Mouse (Mus musculus): Measurements from ENCODE around the gene Aurkb.

Aurkb gene

GRCm38 (mm10) chr11:69064259-69065133, 19.0 kb downstream of the Aurkb start:
- no peak for DNase-seq (ENCODE audit: low spot score)

- no peak for DNase-seq (ENCODE audit: low spot score)
Measured at GRCm38 (mm10) chr11:69065394-69065925, 20.0 kb downstream of the Aurkb start.

- no peak for DNase-seq (ENCODE audit: low spot score)
Measured at GRCm38 (mm10) chr11:69066163-69066861, 20.9 kb downstream of the Aurkb start.

- DNase-seq (ENCODE audit: low spot score), result peak; percentile 91
Measured at GRCm38 (mm10) chr11:69066956-69067355, 21.5 kb downstream of the Aurkb start.

GRCm38 (mm10) chr11:69067601-69068000, 22.2 kb downstream of the Aurkb start:
- no peak for DNase-seq (ENCODE audit: low spot score)

GRCm38 (mm10) chr11:69070093-69070492, 24.6 kb downstream of the Aurkb start:
- no peak for DNase-seq (ENCODE audit: low spot score)

GRCm38 (mm10) chr11:69070590-69071222, 25.3 kb downstream of the Aurkb start, which contains the start of gene Tmem107:
TSS of gene Tmem107 (plus strand) at chr11:69070806.
- peak; percentile 94 for DNase-seq (ENCODE audit: low spot score)

- DNase-seq (ENCODE audit: low spot score), result no peak
Measured at GRCm38 (mm10) chr11:69071262-69071661, 25.8 kb downstream of the Aurkb start.

- no peak for DNase-seq (ENCODE audit: low spot score)
Measured at GRCm38 (mm10) chr11:69072234-69072633, 26.8 kb downstream of the Aurkb start.

GRCm38 (mm10) chr11:69072666-69073064, 27.2 kb downstream of the Aurkb start:
- DNase-seq (ENCODE audit: low spot score), result no peak

- DNase-seq (ENCODE audit: low spot score), result peak; percentile 80
Measured at GRCm38 (mm10) chr11:69073065-69073888, 27.8 kb downstream of the Aurkb start.

- DNase-seq (ENCODE audit: low spot score), result no peak
Measured at GRCm38 (mm10) chr11:69073951-69074775, 28.7 kb downstream of the Aurkb start.

- DNase-seq (ENCODE audit: low spot score), result no peak
Measured at GRCm38 (mm10) chr11:69074776-69075069, 29.3 kb downstream of the Aurkb start.

- DNase-seq (ENCODE audit: low spot score), result no peak
Measured at GRCm38 (mm10) chr11:69075764-69076479, 30.5 kb downstream of the Aurkb start.

GRCm38 (mm10) chr11:69076572-69076971, 31.1 kb downstream of the Aurkb start:
- no peak for DNase-seq (ENCODE audit: low spot score)

- DNase-seq (ENCODE audit: low spot score), result no peak
Measured at GRCm38 (mm10) chr11:69077316-69077715, 31.9 kb downstream of the Aurkb start.

- DNase-seq (ENCODE audit: low spot score), result no peak
Measured at GRCm38 (mm10) chr11:69078041-69078440, 32.6 kb downstream of the Aurkb start.

- no peak for DNase-seq (ENCODE audit: low spot score)
Measured at GRCm38 (mm10) chr11:69078805-69079438, 33.5 kb downstream of the Aurkb start.

GRCm38 (mm10) chr11:69080102-69080854, 34.8 kb downstream of the Aurkb start:
- DNase-seq (ENCODE audit: low spot score), result no peak
